Mouse (Mus musculus): Measurements from ENCODE around the gene Rp2. TPM values are rescaled to one million over a fixed set of nuclear protein-coding genes. Genes with fewer than 3 reads are reported as not detected.

Gene Rp2
- polyA plus RNA-seq, 1 experiment from 2014 or later: 10.2 TPM

- no peak overlapping the region for H3K4me2 ChIP-seq (replicated peaks; ENCODE audit: low read depth)
- no peak overlapping the region for H3K4me3 ChIP-seq (ENCODE audit: low read depth, low read length)
- TF ChIP-seq EP300 (optimal IDR thresholded peaks at IDR 0.05) (no peak), CTCF (IDR thresholded peaks at IDR 0.05; ENCODE audit: low read depth) (no peak)
- WGBS: 45% methylated on average over 10 of the region's 10 CpGs
- no peak overlapping the region for H3K9ac ChIP-seq (ENCODE audit: low read length)
- ATAC-seq (ENCODE audit: low FRiP score, low TSS enrichment) (peak; percentile 92), DNase-seq (ENCODE audit: low spot score) (peak; percentile 63)
- H3K4me1 ChIP-seq (replicated peaks; ENCODE audit: control insufficient read depth, insufficient read depth): no peaks in the 10 kb centered on the region
- no peaks in the 10 kb centered on the region for H3K36me3 ChIP-seq (ENCODE audit: control insufficient read depth, insufficient read depth, low read length)
- H3K9me3 ChIP-seq (ENCODE audit: control insufficient read depth, low read length): no peaks in the 10 kb centered on the region
- no peaks in the 10 kb centered on the region for H3K27me3 ChIP-seq (ENCODE audit: control insufficient read depth, insufficient read depth, low read length)
- peak overlapping the region; percentile 61 for H3K27ac ChIP-seq (replicated peaks)
These were observed 50.8 kb downstream of the Rp2 start for GRCm38 (mm10) chrX:20414885-20415622.

GRCm38 (mm10) chrX:20418461-20418860, 54.2 kb downstream of the Rp2 start:
- Histone ChIP-seq H3K4me1 (replicated peaks; ENCODE audit: control insufficient read depth, insufficient read depth) (no peaks in the 10 kb centered on the region), H3K27me3 (ENCODE audit: control insufficient read depth, insufficient read depth, low read length) (no peaks in the 10 kb centered on the region), H3K9ac (ENCODE audit: low read length) (no peak overlapping the region), H3K36me3 (ENCODE audit: control insufficient read depth, insufficient read depth, low read length) (no peaks in the 10 kb centered on the region), H3K4me3 (ENCODE audit: low read depth, low read length) (no peak overlapping the region), H3K9me3 (ENCODE audit: control insufficient read depth, low read length) (no peaks in the 10 kb centered on the region), H3K27ac (replicated peaks) (no peak overlapping the region), H3K4me2 (replicated peaks; ENCODE audit: low read depth) (no peak overlapping the region)
- no peak for DNase-seq (ENCODE audit: low spot score)
- 55% methylated on average over 2 of the region's 2 CpGs for WGBS
- ATAC-seq (ENCODE audit: low FRiP score, low TSS enrichment): peak; percentile 76; the same call in 1 of the 2 replicates
- TF ChIP-seq EP300 (optimal IDR thresholded peaks at IDR 0.05): no peak
- TF ChIP-seq CTCF (IDR thresholded peaks at IDR 0.05; ENCODE audit: low read depth): no peak

GRCm38 (mm10) chrX:20419536-20419935, 55.3 kb downstream of the Rp2 start:
- no peaks in the 10 kb centered on the region for H3K9me3 ChIP-seq (ENCODE audit: control insufficient read depth, low read length)
- DNase-seq (ENCODE audit: low spot score) (no peak), ATAC-seq (ENCODE audit: low FRiP score, low TSS enrichment) (no peak)
- H3K27me3 ChIP-seq (ENCODE audit: control insufficient read depth, insufficient read depth, low read length): no peaks in the 10 kb centered on the region
- TF ChIP-seq EP300 (optimal IDR thresholded peaks at IDR 0.05) (no peak), CTCF (IDR thresholded peaks at IDR 0.05; ENCODE audit: low read depth) (no peak)
- no peak overlapping the region for H3K27ac ChIP-seq (replicated peaks)
- WGBS: 71% methylated on average over 4 of the region's 4 CpGs
- no peaks in the 10 kb centered on the region for H3K36me3 ChIP-seq (ENCODE audit: control insufficient read depth, insufficient read depth, low read length)
- no peak overlapping the region for H3K4me2 ChIP-seq (replicated peaks; ENCODE audit: low read depth)
- no peak overlapping the region for H3K9ac ChIP-seq (ENCODE audit: low read length)
- H3K4me3 ChIP-seq (ENCODE audit: low read depth, low read length): no peak overlapping the region
- H3K4me1 ChIP-seq (replicated peaks; ENCODE audit: control insufficient read depth, insufficient read depth): no peaks in the 10 kb centered on the region

- H3K4me1 ChIP-seq (replicated peaks; ENCODE audit: control insufficient read depth, insufficient read depth): no peaks in the 10 kb centered on the region
- H3K27ac ChIP-seq (replicated peaks): peak within 1 kb of the TSS; percentile 74
- TF ChIP-seq EP300 (optimal IDR thresholded peaks at IDR 0.05) (no peak), CTCF (IDR thresholded peaks at IDR 0.05; ENCODE audit: low read depth) (peak; percentile 32; the same call in 1 of the 2 replicates)
- peak within 1 kb of the TSS; percentile 67 for H3K9ac ChIP-seq (ENCODE audit: low read length)
- peak within 1 kb of the TSS; percentile 56 for H3K4me3 ChIP-seq (ENCODE audit: low read depth, low read length)
- no peaks in the 10 kb centered on the region for H3K27me3 ChIP-seq (ENCODE audit: control insufficient read depth, insufficient read depth, low read length)
- DNase-seq (ENCODE audit: low spot score) (peak; percentile 90), ATAC-seq (ENCODE audit: low FRiP score, low TSS enrichment) (peak; percentile 98)
- H3K4me2 ChIP-seq (replicated peaks; ENCODE audit: low read depth): peak within 1 kb of the TSS; percentile 63
- no peaks in the 10 kb centered on the region for H3K9me3 ChIP-seq (ENCODE audit: control insufficient read depth, low read length)
- whole genome bisulfite sequencing: 24% methylated on average over 41 of the region's 67 CpGs
- H3K36me3 ChIP-seq (ENCODE audit: control insufficient read depth, insufficient read depth, low read length): no peaks in the 10 kb centered on the region
These were observed 61.0 kb downstream of the Rp2 start, which contains the start of gene Jade3 for GRCm38 (mm10) chrX:20425140-20425838. Gene Jade3, plus strand, starts transcription at chrX:20425688.

- H3K9me3 ChIP-seq (ENCODE audit: control insufficient read depth, low read length): no peaks in the 10 kb centered on the region
- DNase-seq (ENCODE audit: low spot score): peak; percentile 22
- 16% methylated on average over 41 of the region's 51 CpGs for WGBS
- H3K4me2 ChIP-seq (replicated peaks; ENCODE audit: low read depth): peak overlapping the region; percentile 63
- no peaks in the 10 kb centered on the region for H3K36me3 ChIP-seq (ENCODE audit: control insufficient read depth, insufficient read depth, low read length)
- no peaks in the 10 kb centered on the region for H3K27me3 ChIP-seq (ENCODE audit: control insufficient read depth, insufficient read depth, low read length)
- TF ChIP-seq EP300 (optimal IDR thresholded peaks at IDR 0.05) (no peak), CTCF (IDR thresholded peaks at IDR 0.05; ENCODE audit: low read depth) (peak; percentile 42)
- H3K4me1 ChIP-seq (replicated peaks; ENCODE audit: control insufficient read depth, insufficient read depth): no peaks in the 10 kb centered on the region
- H3K9ac ChIP-seq (ENCODE audit: low read length): peak overlapping the region; percentile 67
- peak overlapping the region; percentile 56 for H3K4me3 ChIP-seq (ENCODE audit: low read depth, low read length)
- ATAC-seq (ENCODE audit: low FRiP score, low TSS enrichment): no peak; the same call in 1 of the 2 replicates
- peak overlapping the region; percentile 74 for H3K27ac ChIP-seq (replicated peaks)
These were observed 61.7 kb downstream of the Rp2 start for GRCm38 (mm10) chrX:20425839-20426449.

Other genes with a start within 250 kb of the Rp2 start
- gene Slc9a7, start 72.7 kb upstream of the Rp2 start, polyA plus RNA-seq (2015; fragmentation: Nextera tagmentation; extraction: Ambion mirVana): 0.28 and 0.39 TPM in 2 replicates
- 3.2 and 3.4 TPM in 2 replicates for gene Jade3, start 61.2 kb downstream of the Rp2 start, polyA plus RNA-seq (2015; fragmentation: Nextera tagmentation; extraction: Ambion mirVana)
- gene Rgn, start 185.3 kb downstream of the Rp2 start, polyA plus RNA-seq (2015; fragmentation: Nextera tagmentation; extraction: Ambion mirVana): 1.8 and 2.5 TPM in 2 replicates

Data from stomach, postnatal 0 days (tissue).